Mouse (Mus musculus) spleen, adult 2 months (tissue): ENCODE data around the gene Oprm1.

Source experiments
- CTCF ChIP-seq: fragments of 200-500 bp; IDR thresholded peaks from 2 replicates; pipeline ENCODE4 v1.5.1; 2011; ENCODE audit warnings: mild to moderate bottlenecking, inconsistent platforms; ENCODE audit not compliant: insufficient read depth, insufficient read length, insufficient replicate concordance; ENCODE audit errors: extremely low read depth
- POLR2A ChIP-seq: fragments of 200-500 bp; IDR thresholded peaks from 2 replicates; pipeline ENCODE4 v1.6.1; 2011; ENCODE audit warnings: low read depth, low read length, inconsistent platforms

- TF ChIP-seq CTCF, result no peak
- TF ChIP-seq POLR2A, result no peak
Observed at GRCm38 (mm10) chr10:6987399-6988098, 229.2 kb downstream of the Oprm1 start.
